Mouse (Mus musculus): Measurements from ENCODE around the gene Rab36. TPM values are rescaled to one million over a fixed set of nuclear protein-coding genes. Genes with fewer than 3 reads are reported as not detected.
A peak's percentile ranks its signal among the peaks of the same experiment; 100 is the strongest.
"Not testable (repeated sequence)": the region's sequence is repeated elsewhere in the genome, so short reads cannot be mapped to it uniquely, and the experiment has no call there.

Rab36 gene
- total RNA-seq, 2 experiments from 2014 or later = 28.8 to 30.6 TPM

GRCm38 (mm10) chr10:75042060-75042459 lies 5.2 kb downstream of the Rab36 start:
- not testable (repeated sequence) for DNase-seq (ENCODE audit: low spot score in 2 of 2)

GRCm38 (mm10) chr10:75044459-75044858 lies 7.6 kb downstream of the Rab36 start:
- no peak for DNase-seq (ENCODE audit: low spot score in 2 of 2)

DNA sequence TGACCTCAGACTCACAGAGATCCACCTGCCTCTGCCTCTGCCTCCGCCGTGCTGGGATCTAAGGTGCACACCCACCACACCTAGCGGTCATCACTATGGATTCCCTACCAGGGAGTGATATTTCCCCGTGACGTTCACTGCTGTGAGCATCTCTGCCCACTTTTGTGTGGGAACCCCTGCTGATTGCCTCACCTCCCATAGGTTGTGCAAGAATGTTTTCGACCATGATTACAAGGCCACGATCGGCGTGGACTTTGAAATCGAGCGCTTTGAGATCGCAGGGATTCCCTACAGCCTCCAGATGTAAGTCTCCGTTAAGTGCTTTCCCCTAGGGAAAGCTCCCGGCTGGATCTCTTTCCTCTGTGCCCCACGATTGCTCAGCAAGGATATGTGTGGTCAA lies 9.0 kb downstream of the Rab36 start:
- DNase-seq (ENCODE audit: low spot score in 2 of 2) = no peak

- DNase-seq (ENCODE audit: low spot score in 2 of 2) = no peak
Observed at GRCm38 (mm10) chr10:75048711-75049110, 11.9 kb downstream of the Rab36 start.

- DNase-seq (ENCODE audit: low spot score in 2 of 2) = no peak
Observed at GRCm38 (mm10) chr10:75051364-75052074, 14.7 kb downstream of the Rab36 start.

DNA sequence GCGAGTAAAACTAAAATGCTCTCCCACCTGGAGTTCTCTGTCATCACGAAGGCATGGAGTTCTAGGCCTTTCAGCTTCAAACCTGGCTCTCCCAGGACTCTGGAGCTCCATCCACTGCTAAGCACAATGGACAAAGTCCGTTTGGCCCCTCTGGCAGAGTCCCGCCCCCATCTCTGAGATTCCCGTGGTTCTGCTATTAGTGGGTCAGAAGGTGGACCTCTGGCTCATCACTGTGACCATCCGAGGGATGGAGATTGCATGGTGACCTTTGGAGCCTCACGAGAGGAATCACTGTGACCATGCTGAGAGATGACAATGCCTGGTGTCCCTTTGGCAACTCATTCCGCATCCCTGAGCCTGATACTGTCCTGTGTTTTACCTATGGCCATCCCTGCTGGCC lies 16.0 kb downstream of the Rab36 start:
- no peak for DNase-seq (ENCODE audit: low spot score in 2 of 2)

DNA sequence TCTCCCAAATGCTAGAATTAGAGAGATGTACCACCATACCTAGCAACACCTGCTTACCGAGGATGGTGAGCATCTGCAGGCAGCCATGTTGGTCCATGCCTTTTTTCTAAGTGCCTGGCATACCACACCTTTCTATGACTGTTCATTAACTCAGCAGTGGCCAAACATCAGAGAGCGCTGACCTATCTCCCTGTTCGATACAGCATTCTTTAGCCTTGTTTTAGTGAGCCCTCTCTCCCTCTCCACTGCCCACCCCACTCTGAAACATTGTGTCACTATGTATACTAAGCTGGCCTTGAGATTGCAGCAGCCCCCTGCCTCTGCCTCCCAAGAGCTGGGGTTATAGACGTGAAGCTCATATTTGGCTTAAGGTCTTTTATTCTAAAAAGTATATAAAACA lies 16.8 kb downstream of the Rab36 start:
- DNase-seq (ENCODE audit: low spot score in 2 of 2) = no peak

DNA sequence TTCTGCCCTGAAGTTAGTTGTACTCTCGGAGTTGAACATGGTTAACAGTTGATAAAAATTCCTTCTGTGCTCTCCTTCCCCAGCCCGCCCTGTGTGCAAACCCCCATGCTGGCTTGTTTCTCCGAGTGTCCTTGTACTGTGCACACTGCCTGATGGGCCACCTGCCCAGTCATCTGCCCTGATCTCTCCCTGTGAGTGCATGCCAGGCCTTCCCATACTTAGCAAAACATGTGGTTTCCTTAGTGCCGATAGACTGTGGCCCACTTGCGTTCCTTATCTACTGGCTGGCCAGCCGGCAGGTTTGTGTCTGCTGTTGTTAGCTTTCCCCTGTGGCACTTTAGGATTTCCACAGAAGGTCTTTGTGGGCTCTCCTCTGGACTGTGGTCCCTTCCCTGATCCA lies 17.3 kb downstream of the Rab36 start:
- DNase-seq (ENCODE audit: low spot score in 2 of 2) = peak in 1 of 2 experiments; percentile 19

- DNase-seq (ENCODE audit: low spot score in 2 of 2) = no peak
Observed at GRCm38 (mm10) chr10:75055672-75056071, 18.8 kb downstream of the Rab36 start.

GRCm38 (mm10) chr10:75056255-75056654 lies 19.4 kb downstream of the Rab36 start:
- DNase-seq (ENCODE audit: low spot score in 2 of 2) = peak; percentile 43 to 70

GRCm38 (mm10) chr10:75058336-75058735 lies 21.5 kb downstream of the Rab36 start:
- DNase-seq (ENCODE audit: low spot score in 2 of 2) = no peak

- no peak for DNase-seq (ENCODE audit: low spot score in 2 of 2)
Observed at GRCm38 (mm10) chr10:75058761-75059395, 22.0 kb downstream of the Rab36 start.

DNA sequence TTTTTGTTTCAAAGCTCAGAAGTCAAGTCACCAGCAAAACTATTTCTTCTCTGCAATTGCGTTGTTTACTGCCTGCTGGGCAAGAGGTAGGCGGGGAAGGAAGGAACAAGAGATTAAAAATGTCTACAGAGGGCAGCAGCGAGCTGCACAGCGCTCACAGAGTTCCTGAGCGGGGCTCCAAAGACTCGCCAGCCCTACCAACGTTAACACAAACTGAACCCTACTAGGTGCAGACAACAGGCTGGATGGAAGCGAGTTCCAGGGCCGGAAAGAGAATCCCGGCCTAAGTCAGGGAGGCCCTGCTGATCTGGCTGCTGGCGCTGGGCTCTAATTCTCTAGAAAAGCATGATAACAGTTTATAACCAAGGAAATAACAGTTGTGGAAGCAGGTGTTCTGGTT lies 22.5 kb downstream of the Rab36 start:
- peak; percentile 77 to 85 for DNase-seq (ENCODE audit: low spot score in 2 of 2)

- peak; percentile 74 to 78 for DNase-seq (ENCODE audit: low spot score in 2 of 2)
Observed at GRCm38 (mm10) chr10:75060217-75060842, 23.5 kb downstream of the Rab36 start, which contains the start of gene Bcr. Gene Bcr, plus strand, starts transcription at chr10:75060592.

DNA sequence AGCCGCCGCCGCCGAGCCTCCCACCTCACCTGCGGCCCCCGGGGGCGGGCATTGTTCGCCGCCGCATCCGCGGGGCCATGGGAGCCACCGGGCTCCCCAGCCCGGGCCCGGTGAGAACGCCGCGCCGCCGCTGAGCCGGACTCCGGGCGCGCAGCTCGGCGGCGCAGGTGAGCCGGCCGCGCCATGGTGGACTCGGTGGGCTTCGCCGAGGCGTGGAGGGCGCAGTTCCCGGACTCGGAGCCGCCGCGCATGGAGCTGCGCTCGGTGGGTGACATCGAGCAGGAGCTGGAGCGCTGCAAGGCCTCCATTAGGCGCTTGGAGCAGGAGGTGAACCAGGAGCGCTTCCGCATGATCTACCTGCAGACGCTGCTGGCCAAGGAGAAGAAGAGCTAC lies 24.0 kb downstream of the Rab36 start:
- peak in 1 of 2 experiments; percentile 28 for DNase-seq (ENCODE audit: low spot score in 2 of 2)

- peak in 1 of 2 experiments; percentile 34 for DNase-seq (ENCODE audit: low spot score in 2 of 2)
Observed at GRCm38 (mm10) chr10:75061341-75062188, 24.7 kb downstream of the Rab36 start.

DNA sequence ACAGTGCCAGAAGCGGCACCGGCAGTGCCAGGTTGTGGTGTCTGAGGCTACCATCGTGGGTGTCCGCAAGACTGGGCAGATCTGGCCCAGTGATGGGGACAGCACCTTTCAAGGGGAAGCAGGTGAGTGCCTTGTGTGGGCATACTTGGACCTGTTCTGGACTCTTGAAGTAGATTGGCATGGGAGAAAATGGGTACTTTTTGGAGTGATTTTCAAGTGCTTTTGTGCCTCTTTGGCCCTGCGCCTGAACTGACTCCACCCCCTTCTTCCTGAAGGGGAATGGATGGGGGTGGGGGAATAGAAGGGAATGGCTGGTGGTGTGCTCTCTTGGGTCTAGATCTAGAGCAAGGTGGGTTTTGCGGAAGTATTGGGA lies 25.3 kb downstream of the Rab36 start:
- peak; percentile 19 to 37 for DNase-seq (ENCODE audit: low spot score in 2 of 2)

DNA sequence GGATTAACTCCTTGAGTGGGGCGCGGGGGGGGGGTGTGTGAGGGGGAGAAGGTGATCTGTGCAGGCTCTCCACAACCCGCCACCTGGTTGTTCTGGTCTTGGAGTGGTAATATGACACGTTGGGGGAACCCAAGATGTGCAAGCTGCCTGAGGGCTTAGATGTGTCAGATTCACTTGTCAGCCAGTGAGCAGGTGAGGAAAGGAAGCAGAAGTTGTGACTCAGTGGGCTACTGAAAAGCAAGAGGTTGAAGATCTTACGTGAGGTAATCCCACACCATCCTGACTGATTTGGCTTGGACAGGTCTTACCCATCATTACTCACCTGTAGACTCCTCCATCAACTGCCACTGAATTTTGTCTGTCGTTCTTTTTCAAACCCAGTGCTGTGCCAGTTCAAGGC lies 25.8 kb downstream of the Rab36 start:
- no peak for DNase-seq (ENCODE audit: low spot score in 2 of 2)

DNA sequence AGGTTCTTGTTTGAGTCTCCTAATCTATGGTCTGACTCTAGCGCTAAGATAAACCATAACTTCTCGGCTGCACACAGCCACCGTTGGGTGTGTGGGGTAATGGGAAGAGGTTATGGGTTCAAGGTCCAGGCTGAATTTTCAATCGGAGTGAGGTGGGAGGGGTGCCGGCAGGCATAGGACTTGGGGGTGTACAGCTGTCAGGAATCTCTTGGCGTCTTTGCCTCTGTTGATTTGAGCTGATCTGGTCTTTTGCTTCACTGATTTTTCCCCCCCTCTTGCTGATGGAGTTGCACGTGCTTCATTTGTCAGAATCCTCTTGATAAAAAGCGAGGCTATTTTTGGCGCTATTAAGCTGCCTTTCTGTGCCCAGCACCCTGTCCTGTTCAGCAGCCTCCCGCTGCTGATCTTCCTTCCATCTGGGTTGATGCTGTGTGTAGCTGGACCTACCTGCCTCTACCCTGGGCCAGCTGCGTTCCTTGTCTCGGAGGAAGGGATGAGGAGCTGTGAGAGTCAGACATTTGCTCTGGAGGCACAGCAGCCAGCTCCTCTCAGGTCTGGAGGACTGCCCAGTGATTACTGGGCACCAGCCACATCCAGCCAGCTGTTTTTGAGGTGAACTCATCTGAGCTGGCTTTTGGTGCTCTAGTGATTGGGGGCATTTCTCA lies 26.6 kb downstream of the Rab36 start:
- peak in 1 of 2 experiments; percentile 37 for DNase-seq (ENCODE audit: low spot score in 2 of 2)

DNA sequence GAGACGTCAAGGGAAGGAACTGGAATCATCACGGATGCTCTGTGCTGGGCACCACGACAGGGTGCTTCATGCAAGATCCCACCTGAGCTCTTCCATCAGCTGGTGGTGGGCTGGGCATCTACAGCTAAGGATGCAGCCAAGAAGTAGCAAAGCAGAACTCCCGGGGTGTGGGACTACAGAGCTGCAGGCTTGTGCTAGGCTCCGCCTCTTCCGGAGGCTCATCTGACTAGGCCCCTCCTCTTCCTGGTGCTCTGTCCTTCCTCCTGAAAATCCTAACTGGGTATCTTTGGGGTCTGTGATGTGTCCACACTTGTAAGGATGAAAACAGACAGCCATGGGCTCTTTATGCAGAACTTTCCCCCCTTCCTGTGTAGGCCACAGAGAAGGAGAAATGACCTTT lies 28.8 kb downstream of the Rab36 start:
- no peak for DNase-seq (ENCODE audit: low spot score in 2 of 2)

GRCm38 (mm10) chr10:75067446-75067845 lies 30.6 kb downstream of the Rab36 start:
- DNase-seq (ENCODE audit: low spot score in 2 of 2) = no peak

Measured in layer of hippocampus, postnatal 14 days (tissue).